7 mouse cellular contexts compared by ENCODE assay signal in genomic region chr8:88369221-88369620, GRCm38 (mm10). TPM values are rescaled to one million over a fixed set of nuclear protein-coding genes. Genes with fewer than 3 reads are reported as not detected.
DNase-seq lines count a peak whose midpoint lies in the region; ATAC-seq lines count a peak whose summit lies in the region.

No protein-coding gene starts in this region.

- no peak overlapping the region for H3K27ac ChIP-seq in embryonic facial prominence, embryonic 11.5 days (replicated peaks; ENCODE audit: low read depth, low read length)
- no peak overlapping the region for H3K27ac ChIP-seq in midbrain, embryonic 10.5 days (replicated peaks)

- H3K36me3 ChIP-seq in embryonic facial prominence, embryonic 11.5 days (replicated peaks; ENCODE audit: control insufficient read depth, insufficient read depth, low read depth, low read length), result no peaks in the 10 kb centered on the region
- H3K36me3 ChIP-seq in midbrain, embryonic 10.5 days, result no peaks in the 10 kb centered on the region

- intact Hi-C loops in left cerebral cortex, postnatal 36 days (cut with DNase I), result loop anchor here (10.0 kb wide), 1 partner anchor 336 kb away; no protein-coding TSS in a partner anchor

- no peak; the same call in 1 of the 2 replicates for ATAC-seq in embryonic facial prominence, embryonic 11.5 days (replicated peaks; ENCODE audit: insufficient number of reproducible peaks, low FRiP score, low TSS enrichment, low read depth)
- no peak for ATAC-seq in frontal cortex, adult (ENCODE audit: low TSS enrichment)

- H3K27me3 ChIP-seq in embryonic facial prominence, embryonic 11.5 days (ENCODE audit: control insufficient read depth, insufficient read depth, low read length), result no peaks in the 10 kb centered on the region
- peaks cover 4% of the 10 kb centered on the region; the same call in 1 of the 2 replicates for H3K27me3 ChIP-seq in midbrain, embryonic 10.5 days (ENCODE audit: low read depth, poor library complexity, severe bottlenecking)

- peak; percentile 34 for DNase-seq in thymus, postnatal 14 days
- DNase-seq in thymus, postnatal 25 days, result no peak
- peak; percentile 65 for DNase-seq in embryonic facial prominence, embryonic 11.5 days (ENCODE audit: low spot score)
- DNase-seq in kidney, postnatal 14 days, result peak; percentile 56
- peak; percentile 62 for DNase-seq in midbrain, embryonic 10.5 days (ENCODE audit: low spot score)
- DNase-seq in left cerebral cortex, postnatal 36 days (ENCODE audit: low spot score in 2 of 2), result no peak

- no peaks in the 10 kb centered on the region for H3K9me3 ChIP-seq in embryonic facial prominence, embryonic 11.5 days (replicated peaks; ENCODE audit: control insufficient read depth, low read length)
- H3K9me3 ChIP-seq in midbrain, embryonic 10.5 days (replicated peaks), result no peaks in the 10 kb centered on the region

- H3K4me1 ChIP-seq in embryonic facial prominence, embryonic 11.5 days (ENCODE audit: control insufficient read depth, insufficient read depth, low read length), result no peaks in the 10 kb centered on the region
- peaks cover 10% of the 10 kb centered on the region for H3K4me1 ChIP-seq in midbrain, embryonic 10.5 days

- WGBS in embryonic facial prominence, embryonic 11.5 days, result 11% methylated on average over 6 of the region's 6 CpGs
- 21% methylated on average over 6 of the region's 6 CpGs for WGBS in midbrain, embryonic 10.5 days

- no peak overlapping the region for H3K4me2 ChIP-seq in embryonic facial prominence, embryonic 11.5 days (ENCODE audit: low read depth, low read length)

- H3K4me3 ChIP-seq in embryonic facial prominence, embryonic 11.5 days (ENCODE audit: low read depth, low read length), result no peak overlapping the region
- no peak overlapping the region for H3K4me3 ChIP-seq in midbrain, embryonic 10.5 days

- H3K9ac ChIP-seq in embryonic facial prominence, embryonic 11.5 days (replicated peaks; ENCODE audit: low read length), result no peak overlapping the region

RNA-seq across cellular contexts. Expression of gene Brd7, which starts 7.2 kb away (rescaled TPM):
- polyA plus RNA-seq in embryonic facial prominence, embryonic 11.5 days (2014; fragmentation: Nextera tagmentation; extraction: Ambion mirVana), result 81.2 and 90.7 TPM in 2 replicates
- 76.9 and 82.6 TPM in 2 replicates for polyA plus RNA-seq in midbrain, embryonic 10.5 days (2016; fragmentation: Nextera tagmentation; extraction: Ambion mirVana)
- 10 to 100 TPM; 48.2 to 66.4 TPM for total RNA-seq in left cerebral cortex, postnatal 36 days (2021)

Comparison
In these comparisons a context has a peak if more than half of its experiments do, and no peak if none do; other contexts are left out.
1. DNase-seq: peak in thymus, postnatal 14 days (single experiment), embryonic facial prominence, embryonic 11.5 days (single experiment), kidney, postnatal 14 days (single experiment) and midbrain, embryonic 10.5 days (single experiment); none in thymus, postnatal 25 days (single experiment) and left cerebral cortex, postnatal 36 days (0 of 2).